Comparison of ENCODE assay signal across 14 mouse cellular contexts in genomic region chr11:11708154-11708719, GRCm38 (mm10).
"Had no signal": no experiment of that assay in that cellular context is flagged by ENCODE, and none has a peak within 500 bp of the region (broad histone marks: within the 10 kb centered on the region; RNA-seq: fewer than 3 reads in every experiment).

No protein-coding gene starts in this region.

- DNase-seq: lung, adult 2 months; lung, postnatal 14 days; lung, postnatal 36 days; right cerebral cortex, postnatal 14 days; thymus, adult 18-20 months; thymus, postnatal 14 days; thymus, postnatal 36 days had no signal

- H3K9me3 ChIP-seq: lung, embryonic 15.5 days; megakaryocyte, embryonic 14.5 days; midbrain, embryonic 12.5 days; midbrain, embryonic 15.5 days; neural tube, embryonic 12.5 days had no signal

- H3K4me2 ChIP-seq: lung, embryonic 15.5 days; midbrain, embryonic 12.5 days; midbrain, embryonic 15.5 days; neural tube, embryonic 12.5 days had no signal

- H3K4me1 ChIP-seq: lung, embryonic 15.5 days; midbrain, embryonic 12.5 days; midbrain, embryonic 15.5 days; neural tube, embryonic 12.5 days had no signal

- H3K9ac ChIP-seq: lung, embryonic 15.5 days; midbrain, embryonic 12.5 days; midbrain, embryonic 15.5 days; neural tube, embryonic 12.5 days had no signal

- H3K4me3 ChIP-seq: lung, embryonic 15.5 days; midbrain, embryonic 12.5 days; midbrain, embryonic 15.5 days; neural tube, embryonic 12.5 days had no signal

- H3K36me3 ChIP-seq: lung, embryonic 15.5 days; midbrain, embryonic 12.5 days; midbrain, embryonic 15.5 days; neural tube, embryonic 12.5 days had no signal

- H3K27me3 ChIP-seq: lung, embryonic 15.5 days; megakaryocyte, embryonic 14.5 days; midbrain, embryonic 12.5 days; midbrain, embryonic 15.5 days; neural tube, embryonic 12.5 days had no signal

- H3K27ac ChIP-seq: lung, embryonic 15.5 days; macrophage; midbrain, embryonic 12.5 days; midbrain, embryonic 15.5 days; neural tube, embryonic 12.5 days had no signal

- ATAC-seq: lung, postnatal 0 days; midbrain, embryonic 15.5 days had no signal
